Mouse (Mus musculus) neural tube, embryonic 14.5 days (tissue): Measurements from ENCODE around the gene Kif18a. TPM values are rescaled to one million over a fixed set of nuclear protein-coding genes. Genes with fewer than 3 reads are reported as not detected.

ENCODE experiments used
- ATAC-seq: fragments of 200-750 bp; cut with Nextera tagmentation; 2 replicates; pipeline ENCODE4 v1.8.0; 2017; ENCODE audit warnings: low read depth, mild to moderate bottlenecking, moderate TSS enrichment, moderate library complexity
- H3K27ac ChIP-seq: fragments of 300-500 bp; sonication (generic); 2 replicates; pipeline ENCODE4 v1.5.1; 2014; ENCODE audit warnings: low read depth, mild to moderate bottlenecking, control low read depth, low read length, moderate library complexity, mixed read lengths
- H3K27me3 ChIP-seq: fragments of 300-500 bp; sonication (generic); 2 replicates; pipeline ENCODE4 v1.6.1; 2014; ENCODE audit warnings: low read length; ENCODE audit not compliant: control insufficient read depth, insufficient read depth
- H3K36me3 ChIP-seq: fragments of 300-500 bp; sonication (generic); 2 replicates; pipeline ENCODE4 v1.6.1; 2014; ENCODE audit warnings: low read length, mixed read lengths; ENCODE audit not compliant: control insufficient read depth, insufficient read depth
- H3K4me1 ChIP-seq: fragments of 300-500 bp; sonication (generic); 2 replicates; pipeline ENCODE4 v1.6.1; 2014; ENCODE audit warnings: low read length; ENCODE audit not compliant: control insufficient read depth, insufficient read depth
- H3K4me2 ChIP-seq: fragments of 300-500 bp; sonication (generic); 2 replicates; pipeline ENCODE4 v1.6.1; 2014; ENCODE audit warnings: mild to moderate bottlenecking, low read depth, low read length, control low read depth
- H3K4me3 ChIP-seq: fragments of 300-500 bp; sonication (generic); 2 replicates; pipeline ENCODE4 v1.5.1; 2014; ENCODE audit warnings: low read depth, low read length, control low read depth, mixed read lengths
- H3K9ac ChIP-seq: fragments of 300-500 bp; sonication (generic); replicated peaks from 2 replicates; pipeline ENCODE4 v1.6.1; 2014; ENCODE audit warnings: low read depth, mild to moderate bottlenecking, control low read depth, low read length, mixed read lengths
- H3K9me3 ChIP-seq: fragments of 300-500 bp; sonication (generic); 2 replicates; pipeline ENCODE4 v1.6.1; 2016; ENCODE audit warnings: low read length; ENCODE audit not compliant: control insufficient read depth
- WGBS: fragments of 180-500 bp; shearing (Covaris S2); extraction: QIAGEN DNeasy Blood & Tissue Kit; methylation state at CpG from one replicate; pipeline ENCODE4 v1.1.7; 2014; 5-methylcytosine and 5-hydroxymethylcytosine counted together
- polyA plus RNA-seq: library from polyadenylated mRNA; unstranded; fragments of >200 nt; fragmentation: Nextera tagmentation; extraction: Ambion mirVana; gene quantifications from 2 replicates; pipeline ENCODE4 v1.2.1, GENCODE M21; 2014

Kif18a gene
- polyA plus RNA-seq, 1 experiment from 2014 or later = 3.4 TPM

- H3K27me3 ChIP-seq = no peaks in the 10 kb centered on the region
These were observed 109.4 kb downstream of the Kif18a start for GRCm38 (mm10) chr2:109389977-109390376.

More at GRCm38 (mm10) chr2:109389977-109390376, 109.4 kb downstream of the Kif18a start:
- WGBS = 4% methylated on average over 1 of the region's 1 CpGs
- no peaks in the 10 kb centered on the region for H3K4me1 ChIP-seq
- no peaks in the 10 kb centered on the region for H3K9me3 ChIP-seq
- H3K4me3 ChIP-seq = no peak overlapping the region
- no peak overlapping the region for H3K9ac ChIP-seq
- no peaks in the 10 kb centered on the region for H3K36me3 ChIP-seq
- no peak overlapping the region for H3K4me2 ChIP-seq
- ATAC-seq = no peak
- H3K27ac ChIP-seq = no peak overlapping the region

Other genes with a start within 250 kb of the Kif18a start
- 8.9 and 11.7 TPM in 2 replicates for gene Mettl15, start within 50 bp of the Kif18a start, polyA plus RNA-seq